In the genomic region with DNA sequence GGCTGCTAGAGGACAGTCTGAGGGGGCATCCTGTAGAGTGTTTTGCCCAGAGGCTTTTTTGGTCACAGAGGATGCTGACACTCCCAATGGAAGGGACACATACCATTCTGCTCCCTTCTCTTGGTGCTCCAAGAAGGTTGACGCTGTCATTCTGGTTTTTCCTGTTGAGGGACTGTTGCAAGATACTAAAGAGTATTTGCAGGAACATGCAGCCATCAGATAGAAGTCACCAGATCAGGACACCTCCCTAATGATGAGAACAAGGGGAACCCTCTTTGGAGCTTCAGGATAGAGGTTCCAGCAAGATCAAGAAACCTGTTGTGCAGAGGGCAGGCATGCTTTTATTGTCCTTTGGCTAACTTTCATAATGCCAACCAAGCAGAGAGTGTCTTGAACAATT, we compare ENCODE assay signal across 25 mouse cellular contexts.
"Had no signal": no experiment of that assay in that cellular context is flagged by ENCODE, and none has a peak within 500 bp of the region (broad histone marks: within the 10 kb centered on the region; RNA-seq: fewer than 3 reads in every experiment).

No protein-coding gene starts in this region.

- H3K9ac ChIP-seq: heart, embryonic 13.5 days; heart, embryonic 15.5 days; hindbrain, embryonic 14.5 days; intestine, embryonic 15.5 days; limb, embryonic 13.5 days; liver, embryonic 13.5 days; liver, embryonic 15.5 days had no signal

- H3K4me1 ChIP-seq: heart, embryonic 15.5 days; intestine, embryonic 15.5 days; liver, embryonic 13.5 days; liver, embryonic 15.5 days had no signal

- H3K36me3 ChIP-seq: heart, embryonic 13.5 days; heart, embryonic 15.5 days; intestine, embryonic 15.5 days; limb, embryonic 13.5 days; liver, embryonic 13.5 days; liver, embryonic 15.5 days had no signal

- H3K4me3 ChIP-seq: heart, adult 2 months; heart, embryonic 13.5 days; heart, embryonic 15.5 days; intestine, embryonic 15.5 days; left cerebral cortex, adult 2 months; limb, embryonic 13.5 days; liver, embryonic 13.5 days; liver, embryonic 15.5 days had no signal

- H3K4me2 ChIP-seq: heart, embryonic 11.5 days; heart, embryonic 13.5 days; heart, embryonic 15.5 days; hindbrain, embryonic 14.5 days; intestine, embryonic 15.5 days; limb, embryonic 13.5 days; liver, embryonic 11.5 days; liver, embryonic 13.5 days; liver, embryonic 15.5 days had no signal

- H3K27ac ChIP-seq: heart, adult 2 months; heart, embryonic 13.5 days; heart, embryonic 15.5 days; hindbrain, embryonic 14.5 days; intestine, embryonic 15.5 days; left cerebral cortex, adult 2 months; limb, embryonic 13.5 days; liver, embryonic 13.5 days; liver, embryonic 15.5 days had no signal

- ATAC-seq: hindbrain, embryonic 16.5 days; inflammation-experienced regulatory T-cells, adult 6 months; intestine, embryonic 15.5 days; intestine, postnatal 0 days had no signal

- DNase-seq: gastrocnemius, postnatal 14 days; gastrocnemius, postnatal 36 days; heart, adult 11 months; heart, adult 2 months; heart, postnatal 14 days; heart, postnatal 36 days; kidney, adult 18-20 months; kidney, adult 8-10 months; kidney, postnatal 10 days; kidney, postnatal 36 days; layer of hippocampus, adult 9-11 months; liver; liver, embryonic 13.5 days had no signal

- H3K27me3 ChIP-seq: heart, embryonic 13.5 days; intestine, embryonic 15.5 days; limb, embryonic 13.5 days; liver, embryonic 13.5 days; liver, embryonic 15.5 days had no signal

- H3K9me3 ChIP-seq: heart, embryonic 13.5 days; heart, embryonic 15.5 days; intestine, embryonic 15.5 days; liver, embryonic 13.5 days; liver, embryonic 15.5 days had no signal
